Mouse (Mus musculus) C2C12 (cell line): ENCODE data around the gene Bricd5.

Source experiments
- CEBPB ChIP-seq: IDR thresholded peaks from one replicate; pipeline ENCODE4 v1.6.1; 2011; ENCODE audit warnings: low read depth, mild to moderate bottlenecking, control low read depth, moderate library complexity
- CTCF ChIP-seq: IDR thresholded peaks from one replicate; pipeline ENCODE4 v1.5.1; 2011; ENCODE audit not compliant: control insufficient read depth, insufficient read depth, insufficient read length
- FOSL1 ChIP-seq: IDR thresholded peaks from one replicate; pipeline ENCODE4 v1.8.0; 2011; ENCODE audit warnings: mild to moderate bottlenecking, low read length; ENCODE audit not compliant: poor library complexity, insufficient read depth, severe bottlenecking
- MAX ChIP-seq: IDR thresholded peaks from one replicate; pipeline ENCODE4 v1.6.1; 2011; ENCODE audit warnings: mild to moderate bottlenecking, control low read depth
- MYOD1 ChIP-seq: IDR thresholded peaks from one replicate; pipeline ENCODE4 v1.6.1; 2011; ENCODE audit warnings: low read depth; ENCODE audit not compliant: control insufficient read depth, insufficient read length
- USF1 ChIP-seq: IDR thresholded peaks from one replicate; pipeline ENCODE4 v1.6.1; 2011; ENCODE audit warnings: low read depth, mild to moderate bottlenecking, control low read depth, moderate library complexity

DNA sequence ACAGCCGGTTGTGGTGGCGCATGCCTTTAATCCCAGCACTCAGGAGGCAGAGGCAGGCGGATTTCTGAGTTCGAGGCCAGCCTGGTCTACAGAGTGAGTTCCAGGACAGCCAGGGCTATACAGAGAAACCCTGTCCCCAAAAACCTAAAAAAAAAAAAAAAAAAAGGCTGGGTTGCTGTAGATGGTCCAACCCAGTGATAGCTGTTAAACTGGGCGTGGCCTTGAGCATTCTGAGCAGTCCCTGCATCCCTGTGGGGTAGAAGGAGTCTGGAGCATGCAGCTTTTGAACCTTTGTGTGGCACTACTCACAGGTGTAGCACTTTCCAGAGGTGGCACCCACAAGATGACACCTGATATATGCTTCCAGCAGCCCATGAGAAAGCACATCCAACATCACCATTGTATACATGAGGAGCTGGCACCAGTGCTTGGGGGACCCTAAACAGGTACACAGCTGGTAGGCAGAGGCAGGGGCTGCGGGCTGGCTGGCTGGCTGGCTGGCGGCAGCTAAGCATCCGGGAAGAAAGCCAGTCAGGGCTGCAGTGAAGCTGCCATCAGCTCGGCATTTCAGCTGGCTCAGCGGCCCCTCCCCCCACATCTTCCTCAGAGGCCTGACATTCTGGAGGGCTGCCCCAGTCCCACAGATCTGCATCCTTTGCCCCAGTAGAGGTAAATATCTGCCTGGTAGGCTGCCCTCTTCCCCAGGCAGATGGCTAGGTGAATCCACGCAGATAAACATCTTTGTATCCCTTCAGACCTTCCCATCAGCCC, 11.6 kb downstream of the Bricd5 start:
- no peak for TF ChIP-seq CTCF
- TF ChIP-seq USF1 = no peak
- no peak for TF ChIP-seq FOSL1
- TF ChIP-seq CEBPB = no peak
- TF ChIP-seq MYOD1 = no peak
- TF ChIP-seq MAX = no peak
